Mouse (Mus musculus) 3134 (cell line): ENCODE results near the gene Psat1.

Source experiments
- DNase-seq: peaks from one replicate; pipeline ENCODE4 v3.0.0-alpha.2; 2011; ENCODE audit warnings: low spot score; ENCODE audit not compliant: insufficient read length; ENCODE audit errors: extremely low read depth

The Psat1 gene

GRCm38 (mm10) chr19:15866851-15867250 is 80.3 kb downstream of the Psat1 start:
- DNase-seq, result no peak

- DNase-seq, result no peak
These were observed 81.0 kb downstream of the Psat1 start for GRCm38 (mm10) chr19:15866126-15866525.

- DNase-seq, result no peak
These were observed 81.7 kb downstream of the Psat1 start for GRCm38 (mm10) chr19:15865431-15865830.

GRCm38 (mm10) chr19:15864129-15864528 is 83.0 kb downstream of the Psat1 start:
- no peak for DNase-seq

GRCm38 (mm10) chr19:15855379-15855778 is 91.8 kb downstream of the Psat1 start:
- no peak for DNase-seq
